Mouse (Mus musculus): ENCODE measurements around the gene Nkx2-1.

DNA sequence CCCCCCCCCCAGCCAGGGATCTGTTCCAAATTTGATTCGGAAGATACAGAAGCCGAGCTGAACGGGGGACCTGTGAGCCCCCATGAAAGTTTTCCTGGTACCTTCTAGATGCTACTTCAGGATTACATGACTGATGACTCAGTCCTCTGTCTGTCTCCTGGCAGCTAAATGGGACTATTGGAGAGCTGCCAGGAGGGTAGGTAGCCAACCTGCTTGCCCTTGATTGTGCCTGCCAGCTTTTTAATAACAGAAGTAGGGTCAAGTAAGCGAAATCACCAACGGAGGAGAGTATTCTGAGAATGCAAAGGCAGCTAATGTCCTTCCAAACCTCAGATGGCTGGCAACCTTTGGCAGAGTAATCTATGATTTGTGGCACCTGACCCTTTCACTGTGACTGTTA lies 18.5 kb downstream of the Nkx2-1 start:
- TF ChIP-seq POLR2A (IDR thresholded peaks at IDR 0.05; ENCODE audit: insufficient read depth, low read length) (no peak), CTCF (IDR thresholded peaks at IDR 0.05; ENCODE audit: low read depth, low read length) (no peak), EP300 (IDR thresholded peaks at IDR 0.05; ENCODE audit: insufficient read depth, low read depth, low read length) (no peak)

Data from ES-Bruce4 (cell line).